Mouse (Mus musculus) lung, postnatal 0 days (tissue): ENCODE measurements around the gene Pafah2. TPM values are rescaled to one million over a fixed set of nuclear protein-coding genes. Genes with fewer than 3 reads are reported as not detected.

ENCODE experiments used
- ATAC-seq: fragments of 200-750 bp; cut with Nextera tagmentation; 2 replicates; pipeline ENCODE4 v1.8.0; 2017; ENCODE audit warnings: moderate library complexity
- DNase-seq: peaks from one replicate; pipeline ENCODE4 v3.0.0-alpha.2; 2016; ENCODE audit warnings: low spot score
- H3K27ac ChIP-seq: fragments of 300-500 bp; sonication (generic); 2 replicates; pipeline ENCODE4 v1.5.1; 2014; ENCODE audit warnings: antibody characterized with exemption, mild to moderate bottlenecking, low read length, mixed read lengths
- H3K27me3 ChIP-seq: fragments of 300-500 bp; sonication (generic); replicated peaks from 2 replicates; pipeline ENCODE4 v1.6.1; 2014; ENCODE audit warnings: low read length, mixed read lengths; ENCODE audit not compliant: insufficient read depth
- H3K36me3 ChIP-seq: fragments of 300-500 bp; sonication (generic); 2 replicates; pipeline ENCODE4 v1.6.1; 2014; ENCODE audit warnings: low read length, mixed read lengths; ENCODE audit not compliant: insufficient read depth
- H3K4me1 ChIP-seq: fragments of 300-500 bp; sonication (generic); 2 replicates; pipeline ENCODE4 v1.6.1; 2014; ENCODE audit warnings: antibody characterized with exemption, low read depth, low read length, mixed read lengths; ENCODE audit not compliant: insufficient read depth
- H3K4me2 ChIP-seq: fragments of 300-500 bp; sonication (generic); replicated peaks from 2 replicates; pipeline ENCODE4 v1.6.1; 2014; ENCODE audit warnings: low read depth, mild to moderate bottlenecking, low read length, moderate library complexity, mixed read lengths
- H3K4me3 ChIP-seq: fragments of 300-500 bp; sonication (generic); 2 replicates; pipeline ENCODE4 v1.5.1; 2014; ENCODE audit warnings: low read depth, low read length
- H3K9ac ChIP-seq: fragments of 300-500 bp; sonication (generic); replicated peaks from 2 replicates; pipeline ENCODE4 v1.6.1; 2014; ENCODE audit warnings: low read depth, mild to moderate bottlenecking
- H3K9me3 ChIP-seq: fragments of 300-500 bp; sonication (generic); 2 replicates; pipeline ENCODE4 v1.6.1; 2016; ENCODE audit warnings: low read length, mixed read lengths
- CTCF ChIP-seq: IDR thresholded peaks from 2 replicates; pipeline ENCODE4 v1.5.1; 2016; ENCODE audit warnings: antibody characterized with exemption, mild to moderate bottlenecking
- EP300 ChIP-seq: IDR thresholded peaks from 2 replicates; pipeline ENCODE4 v1.6.1; 2016; ENCODE audit warnings: antibody characterized with exemption, mild to moderate bottlenecking, control low read depth
- WGBS: fragments of 180-500 bp; shearing (Covaris S2); extraction: QIAGEN DNeasy Blood & Tissue Kit; methylation state at CpG from one replicate; pipeline ENCODE4 v1.1.7; 2014; 5-methylcytosine and 5-hydroxymethylcytosine counted together
- polyA plus RNA-seq: library from polyadenylated mRNA; unstranded; fragments of >200 nt; fragmentation: Nextera tagmentation; extraction: Ambion mirVana; gene quantifications from 2 replicates; pipeline ENCODE4 v1.2.1, GENCODE M21; 2015

The Pafah2 gene
- polyA plus RNA-seq, 1 experiment from 2014 or later, result 14.1 TPM

DNA sequence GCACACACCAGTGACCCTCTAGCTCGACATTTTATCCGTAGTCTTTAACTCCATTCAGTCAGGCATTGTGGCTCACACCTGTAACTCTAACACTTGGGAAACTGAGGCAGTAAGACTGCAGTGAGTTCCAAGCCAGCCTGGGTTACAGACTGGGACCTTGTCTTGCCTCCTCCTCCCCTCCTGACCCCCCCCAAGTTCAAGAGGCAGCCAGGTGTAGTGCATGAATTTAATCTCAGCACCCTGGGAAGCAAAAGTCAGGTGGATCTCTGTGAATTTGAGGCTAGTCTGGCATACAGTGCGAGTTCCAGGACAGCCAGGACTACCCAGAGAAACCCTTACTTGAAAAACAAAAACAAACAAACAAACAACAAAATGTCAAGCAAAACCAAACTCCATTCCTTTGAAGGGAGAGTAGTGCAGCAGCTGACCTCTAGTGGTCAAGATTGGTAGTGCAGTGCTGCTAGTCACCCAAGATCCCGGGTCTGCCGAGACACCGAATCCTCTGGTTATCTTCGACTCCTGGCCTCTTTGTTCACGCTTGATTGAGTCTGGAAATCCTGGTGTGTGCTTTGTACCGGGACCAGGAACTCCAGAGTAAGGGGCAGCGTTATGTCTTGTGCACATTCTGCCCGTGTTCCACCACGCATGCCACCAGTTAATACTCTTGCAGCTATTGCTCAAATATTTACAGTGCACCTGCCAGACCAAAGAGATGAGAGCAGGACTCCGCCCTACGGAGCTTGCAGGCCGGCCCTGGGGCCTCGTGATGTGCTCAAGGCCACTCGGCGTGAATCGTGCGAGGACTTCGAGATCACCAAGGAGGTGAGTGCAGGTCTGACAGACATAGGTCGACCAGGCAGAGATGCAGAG is 39.3 kb upstream of the Pafah2 start:
- peak; percentile 81 for DNase-seq
- TF ChIP-seq CTCF, result peak; percentile 97
- no peak for TF ChIP-seq EP300
- H3K36me3 ChIP-seq, result no peaks in the 10 kb centered on the region
- no peak overlapping the region for H3K9ac ChIP-seq
- peak overlapping the region; percentile 52 for H3K27ac ChIP-seq
- H3K4me3 ChIP-seq, result no peak overlapping the region
- peaks cover 14% of the 10 kb centered on the region; the same call in 1 of the 2 replicates for H3K4me1 ChIP-seq
- H3K9me3 ChIP-seq, result no peaks in the 10 kb centered on the region
- H3K27me3 ChIP-seq, result no peaks in the 10 kb centered on the region
- 11% methylated on average over 22 of the region's 22 CpGs for WGBS
- H3K4me2 ChIP-seq, result peak overlapping the region; percentile 32; the same call in 1 of the 2 replicates
- peak; percentile 52 for ATAC-seq

DNA sequence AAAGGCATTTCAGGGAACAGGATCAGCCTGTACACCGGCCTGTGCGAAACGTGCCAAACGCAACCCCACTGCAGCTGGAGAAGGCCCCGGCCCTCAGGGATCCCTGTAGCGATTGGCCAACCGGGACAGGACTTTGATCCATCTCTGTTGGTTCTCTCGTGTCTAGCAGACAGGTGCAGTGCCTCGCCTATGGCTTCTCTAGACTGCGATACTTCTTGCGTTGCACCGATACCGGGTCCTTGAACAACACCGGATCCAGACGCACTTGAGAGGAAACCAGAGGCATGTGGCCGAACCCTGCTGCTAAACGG is 38.7 kb upstream of the Pafah2 start:
- H3K27me3 ChIP-seq, result no peaks in the 10 kb centered on the region

GRCm38 (mm10) chr4:134359649-134360048 is 36.5 kb upstream of the Pafah2 start:
- no peak overlapping the region for H3K9ac ChIP-seq
- no peak overlapping the region for H3K4me3 ChIP-seq
- peaks cover 9% of the 10 kb centered on the region; the same call in 1 of the 2 replicates for H3K4me1 ChIP-seq
- WGBS, result 70% methylated on average over 6 of the region's 6 CpGs
- H3K4me2 ChIP-seq, result no peak overlapping the region
- H3K27ac ChIP-seq, result no peak overlapping the region
- ATAC-seq (no peak), DNase-seq (peak; percentile 57)
- 0 out of 2 replicates have a peak, but pooled peaks have one; percentile 12 for TF ChIP-seq EP300
- no peak for TF ChIP-seq CTCF
- no peaks in the 10 kb centered on the region for H3K36me3 ChIP-seq
- H3K9me3 ChIP-seq, result no peaks in the 10 kb centered on the region
- H3K27me3 ChIP-seq, result no peaks in the 10 kb centered on the region

More for the DNA sequence above, 38.7 kb upstream of the Pafah2 start:
- 34% methylated on average over 17 of the region's 17 CpGs for WGBS
- no peak overlapping the region for H3K9ac ChIP-seq
- H3K4me2 ChIP-seq, result no peak overlapping the region
- H3K36me3 ChIP-seq, result no peaks in the 10 kb centered on the region
- H3K4me3 ChIP-seq, result no peak overlapping the region
- TF ChIP-seq CTCF (no peak), EP300 (no peak)
- H3K9me3 ChIP-seq, result no peaks in the 10 kb centered on the region
- H3K27ac ChIP-seq, result peak overlapping the region; percentile 52; the same call in 1 of the 2 replicates
- DNase-seq, result no peak
- no peak for ATAC-seq
- H3K4me1 ChIP-seq, result peaks cover 9% of the 10 kb centered on the region; the same call in 1 of the 2 replicates

GRCm38 (mm10) chr4:134361215-134361614 is 34.9 kb upstream of the Pafah2 start:
- 0 out of 2 replicates have a peak, but pooled peaks have one; percentile 11 for ATAC-seq
- H3K27ac ChIP-seq, result no peak overlapping the region

GRCm38 (mm10) chr4:134362124-134362523 is 34.0 kb upstream of the Pafah2 start:
- no peak for TF ChIP-seq CTCF
- TF ChIP-seq EP300, result no peak
- Histone ChIP-seq H3K9me3 (no peaks in the 10 kb centered on the region), H3K27ac (no peak overlapping the region), H3K4me3 (no peak overlapping the region), H3K36me3 (no peaks in the 10 kb centered on the region), H3K27me3 (no peaks in the 10 kb centered on the region), H3K4me2 (no peak overlapping the region), H3K4me1 (no peaks in the 10 kb centered on the region), H3K9ac (no peak overlapping the region)
- no peak for DNase-seq
- ATAC-seq, result no peak
- 68% methylated on average over 9 of the region's 9 CpGs for WGBS

More at GRCm38 (mm10) chr4:134361215-134361614, 34.9 kb upstream of the Pafah2 start:
- H3K27me3 ChIP-seq, result no peaks in the 10 kb centered on the region
- 0 out of 2 replicates have a peak, but pooled peaks cover 4% of the 10 kb centered on the region for H3K4me1 ChIP-seq
- WGBS, result 28% methylated on average over 5 of the region's 5 CpGs
- TF ChIP-seq CTCF, result no peak
- H3K4me2 ChIP-seq, result no peak overlapping the region
- no peak overlapping the region for H3K4me3 ChIP-seq
- no peaks in the 10 kb centered on the region for H3K36me3 ChIP-seq
- no peak overlapping the region for H3K9ac ChIP-seq
- no peaks in the 10 kb centered on the region for H3K9me3 ChIP-seq
- no peak for DNase-seq

GRCm38 (mm10) chr4:134362586-134362985 is 33.5 kb upstream of the Pafah2 start:
- TF ChIP-seq EP300, result no peak
- no peak for TF ChIP-seq CTCF
- no peak overlapping the region for H3K4me2 ChIP-seq
- H3K4me3 ChIP-seq, result no peak overlapping the region
- DNase-seq (no peak), ATAC-seq (no peak)
- H3K9me3 ChIP-seq, result no peaks in the 10 kb centered on the region
- no peaks in the 10 kb centered on the region for H3K36me3 ChIP-seq
- no peak overlapping the region for H3K27ac ChIP-seq
- no peaks in the 10 kb centered on the region for H3K4me1 ChIP-seq
- WGBS, result 29% methylated on average over 9 of the region's 9 CpGs
- no peak overlapping the region for H3K9ac ChIP-seq
- no peaks in the 10 kb centered on the region for H3K27me3 ChIP-seq
